Mouse (Mus musculus): Measurements from ENCODE around the gene Uck1.

Gene Uck1

GRCm38 (mm10) chr2:32218541-32219334 lies 41.2 kb downstream of the Uck1 start:
- in situ Hi-C loops (cut with MboI) = no loop called here

- in situ Hi-C loops (cut with MboI) = no loop called here
Measured at GRCm38 (mm10) chr2:32218113-32218512, 41.8 kb downstream of the Uck1 start.

- in situ Hi-C loops (cut with MboI) = no loop called here
Measured at GRCm38 (mm10) chr2:32217656-32218055, 42.3 kb downstream of the Uck1 start.

- in situ Hi-C loops (cut with MboI) = no loop called here
Measured at GRCm38 (mm10) chr2:32216506-32216905, 43.5 kb downstream of the Uck1 start.

GRCm38 (mm10) chr2:32215576-32215975 lies 44.4 kb downstream of the Uck1 start:
- in situ Hi-C loops (cut with MboI) = no loop called here

GRCm38 (mm10) chr2:32213000-32213399 lies 47.0 kb downstream of the Uck1 start:
- in situ Hi-C loops (cut with MboI) = no loop called here

- in situ Hi-C loops (cut with MboI) = no loop called here
Measured at GRCm38 (mm10) chr2:32211689-32212088, 48.3 kb downstream of the Uck1 start.

GRCm38 (mm10) chr2:32207682-32208081 lies 52.3 kb downstream of the Uck1 start:
- in situ Hi-C loops (cut with MboI) = no loop called here

All from mature B cell (primary cell).